Mouse (Mus musculus) small intestine, adult 2 months (tissue): ENCODE measurements around the gene Lyz1. TPM values are rescaled to one million over a fixed set of nuclear protein-coding genes. Genes with fewer than 3 reads are reported as not detected.

Experiments used
- H3K27ac ChIP-seq: fragments of 200-500 bp; 2 replicates; pipeline ENCODE4 v1.5.1; 2012; ENCODE audit warnings: low read depth, low read length, control low read depth, inconsistent platforms; ENCODE audit not compliant: insufficient read depth
- H3K27me3 ChIP-seq: fragments of 200-500 bp; 2 replicates; pipeline ENCODE4 v1.6.1; 2012; ENCODE audit warnings: mild to moderate bottlenecking, moderate library complexity, low read length, inconsistent platforms; ENCODE audit not compliant: control insufficient read depth, insufficient read depth
- H3K36me3 ChIP-seq: fragments of 200-500 bp; 2 replicates; pipeline ENCODE4 v1.6.1; 2012; ENCODE audit warnings: mild to moderate bottlenecking, low read length, control low read depth, inconsistent platforms; ENCODE audit not compliant: control insufficient read depth, insufficient read depth
- H3K4me1 ChIP-seq: fragments of 200-500 bp; 2 replicates; pipeline ENCODE4 v1.6.1; 2012; ENCODE audit warnings: low read length, inconsistent platforms, mixed read lengths; ENCODE audit not compliant: control insufficient read depth, insufficient read depth, insufficient read length
- H3K4me3 ChIP-seq: fragments of 200-500 bp; 2 replicates; pipeline ENCODE4 v1.5.1; 2012; ENCODE audit warnings: low read depth, mild to moderate bottlenecking, control low read depth, inconsistent platforms, low read length, moderate library complexity
- CTCF ChIP-seq: fragments of 200-500 bp; IDR thresholded peaks from 2 replicates; pipeline ENCODE4 v1.5.1; 2012; ENCODE audit warnings: low read depth, mild to moderate bottlenecking, control low read depth, inconsistent platforms, low read length, moderate library complexity, mixed read lengths; ENCODE audit not compliant: insufficient replicate concordance, insufficient read length; ENCODE audit errors: extremely low read depth
- POLR2A ChIP-seq: fragments of 200-500 bp; IDR thresholded peaks from 2 replicates; pipeline ENCODE4 v1.6.1; 2012; ENCODE audit warnings: low read depth, mild to moderate bottlenecking, control low read depth, inconsistent platforms, low read length, moderate library complexity
- WGBS: fragments of 180-500 bp; shearing (Covaris S2); methylation state at CpG from one replicate; pipeline ENCODE4 v1.1.7; 2018; 5-methylcytosine and 5-hydroxymethylcytosine counted together
- polyA plus RNA-seq: library from polyadenylated mRNA; depleted of rRNA; stranded (reverse); fragments of >200 nt; gene quantifications from 2 replicates; pipeline ENCODE4 v1.2.3, GENCODE M21; 2012

The Lyz1 gene
- polyA plus RNA-seq, 1 experiment = 3,211 TPM

GRCm38 (mm10) chr10:117323782-117324181, 31.1 kb upstream of the Lyz1 start:
- Histone ChIP-seq H3K27me3 (no peaks in the 10 kb centered on the region), H3K27ac (no peak overlapping the region), H3K4me3 (no peak overlapping the region), H3K36me3 (no peaks in the 10 kb centered on the region), H3K4me1 (peaks cover 4% of the 10 kb centered on the region; the same call in 1 of the 2 replicates)
- WGBS = 83% methylated on average over 7 of the region's 7 CpGs
- TF ChIP-seq CTCF (no peak), POLR2A (no peak)

DNA sequence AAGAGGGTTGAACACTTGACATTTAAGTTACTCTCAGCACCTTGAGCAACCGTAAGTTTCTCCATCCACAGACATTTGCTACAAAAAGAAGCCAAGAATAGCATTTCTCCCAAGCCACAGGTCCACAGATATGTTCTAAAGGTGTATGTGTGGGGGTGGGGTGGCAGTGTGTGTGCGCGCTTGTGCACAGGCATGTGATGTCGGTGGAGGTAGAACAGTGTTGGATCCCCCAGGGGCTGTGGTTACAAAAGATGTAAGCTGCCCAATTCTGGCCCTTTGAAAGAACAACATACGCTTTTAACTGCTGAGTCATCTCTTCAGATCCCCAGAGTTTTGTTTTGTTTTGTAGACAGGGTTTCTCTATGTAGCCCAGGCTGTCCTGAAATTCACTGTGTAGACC, 30.0 kb upstream of the Lyz1 start:
- Histone ChIP-seq H3K27me3 (no peaks in the 10 kb centered on the region), H3K36me3 (no peaks in the 10 kb centered on the region), H3K27ac (no peak overlapping the region), H3K4me1 (peaks cover 4% of the 10 kb centered on the region; the same call in 1 of the 2 replicates), H3K4me3 (no peak overlapping the region)
- WGBS = 95% methylated on average over 5 of the region's 5 CpGs
- TF ChIP-seq POLR2A = no peak
- TF ChIP-seq CTCF = no peak

DNA sequence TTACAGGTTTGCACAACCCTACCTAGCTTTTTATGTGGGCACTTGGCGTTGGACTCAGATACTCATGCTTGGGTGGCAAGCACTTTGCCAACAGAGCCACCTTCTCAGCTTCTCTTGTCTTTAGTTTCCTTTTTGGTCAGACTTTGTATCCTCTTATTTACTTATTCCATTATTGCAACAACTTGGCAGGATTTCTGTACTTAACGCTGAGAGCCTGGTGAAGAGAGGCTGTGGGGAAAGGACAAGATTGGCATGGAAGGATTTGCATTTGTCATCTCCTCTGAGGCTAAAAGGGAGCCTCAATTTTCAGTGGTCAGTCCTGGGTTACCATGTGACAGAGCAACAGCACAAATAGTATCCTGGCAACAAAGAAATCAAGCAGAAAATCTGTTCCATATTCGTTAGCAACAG, 27.9 kb upstream of the Lyz1 start:
- Histone ChIP-seq H3K36me3 (no peaks in the 10 kb centered on the region), H3K4me3 (no peak overlapping the region), H3K27ac (no peak overlapping the region), H3K4me1 (peaks cover 4% of the 10 kb centered on the region; the same call in 1 of the 2 replicates), H3K27me3 (no peaks in the 10 kb centered on the region)
- WGBS = 24% methylated on average over 3 of the region's 3 CpGs
- no peak for TF ChIP-seq POLR2A
- no peak for TF ChIP-seq CTCF

DNA sequence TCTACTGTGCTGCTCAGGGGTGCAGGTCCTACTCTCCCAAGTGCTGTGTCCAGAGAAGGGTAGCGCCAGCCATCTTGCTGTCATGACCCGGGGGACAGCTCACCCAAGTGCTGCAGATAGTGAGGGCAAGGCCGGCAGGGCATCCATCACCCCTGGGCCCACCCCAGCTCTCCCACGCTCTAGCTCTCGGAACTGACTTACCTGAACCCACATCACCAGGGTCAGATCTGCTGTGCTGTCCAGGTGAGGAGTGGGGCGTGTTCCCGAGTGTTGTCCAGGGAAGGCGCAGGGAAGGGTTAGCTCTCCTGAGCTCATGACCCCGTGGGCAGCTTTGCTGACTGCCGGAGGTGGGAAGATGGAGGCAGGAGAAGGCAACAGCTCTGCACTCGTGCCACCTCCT, 23.7 kb upstream of the Lyz1 start:
- Histone ChIP-seq H3K27me3 (no peaks in the 10 kb centered on the region), H3K27ac (no peak overlapping the region), H3K36me3 (no peaks in the 10 kb centered on the region), H3K4me1 (peaks cover 4% of the 10 kb centered on the region; the same call in 1 of the 2 replicates), H3K4me3 (no peak overlapping the region)
- 91% methylated on average over 11 of the region's 11 CpGs for WGBS
- TF ChIP-seq CTCF = no peak
- TF ChIP-seq POLR2A = no peak

DNA sequence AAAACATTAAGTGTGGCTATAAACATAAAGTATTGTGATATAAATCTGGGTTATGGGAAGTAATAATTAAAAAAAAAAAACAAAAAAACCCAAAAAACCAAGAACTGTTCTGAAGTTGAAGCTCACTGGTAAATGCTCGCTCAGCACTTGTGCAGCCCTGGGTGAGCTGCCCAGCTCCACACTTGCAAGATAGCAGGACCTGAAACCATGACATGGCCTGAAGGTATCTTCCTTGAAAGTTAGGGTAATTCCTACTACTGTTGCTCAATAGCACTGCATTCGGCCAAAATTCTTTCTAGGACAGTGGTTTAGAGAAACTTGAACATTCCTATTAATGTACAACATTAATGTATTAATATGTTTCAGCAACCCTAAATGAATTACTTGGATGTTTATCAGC, 20.5 kb upstream of the Lyz1 start:
- Histone ChIP-seq H3K36me3 (no peaks in the 10 kb centered on the region), H3K4me1 (no peaks in the 10 kb centered on the region), H3K4me3 (no peak overlapping the region), H3K27me3 (no peaks in the 10 kb centered on the region), H3K27ac (no peak overlapping the region)
- TF ChIP-seq CTCF (no peak), POLR2A (no peak)
- WGBS = 86% methylated on average over 2 of the region's 2 CpGs

GRCm38 (mm10) chr10:117312168-117312567, 19.5 kb upstream of the Lyz1 start:
- H3K27ac ChIP-seq = no peak overlapping the region
- H3K4me1 ChIP-seq = no peaks in the 10 kb centered on the region
- TF ChIP-seq CTCF (no peak), POLR2A (no peak)
- no peaks in the 10 kb centered on the region for H3K27me3 ChIP-seq
- no peak overlapping the region for H3K4me3 ChIP-seq
- WGBS = 86% methylated on average over 8 of the region's 8 CpGs
- no peaks in the 10 kb centered on the region for H3K36me3 ChIP-seq

GRCm38 (mm10) chr10:117304371-117304770, 11.7 kb upstream of the Lyz1 start:
- no peak overlapping the region for H3K27ac ChIP-seq

DNA sequence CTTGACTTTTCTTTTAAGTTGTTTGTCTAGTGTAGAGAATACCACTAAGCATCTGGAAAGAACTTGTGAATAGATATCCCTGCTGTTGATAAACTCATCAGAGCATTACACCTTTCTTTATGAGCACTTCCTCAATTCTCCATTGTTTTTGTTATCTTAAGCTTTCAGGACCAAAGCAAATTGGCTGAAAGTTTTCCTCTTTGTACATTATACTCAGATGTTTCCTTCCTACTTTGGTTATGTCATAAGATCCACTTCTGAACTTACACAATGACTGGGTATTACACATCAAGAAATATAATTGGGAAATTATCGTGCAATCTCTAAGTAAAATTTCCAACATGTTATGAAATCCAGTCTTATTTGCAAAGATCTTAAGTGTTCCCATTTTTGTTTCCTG, 9.0 kb upstream of the Lyz1 start:
- no peak for TF ChIP-seq POLR2A
- TF ChIP-seq CTCF = no peak
- WGBS = 66% methylated on average over 1 of the region's 1 CpGs

More at GRCm38 (mm10) chr10:117304371-117304770, 11.7 kb upstream of the Lyz1 start:
- 84% methylated on average over 5 of the region's 5 CpGs for WGBS
- Histone ChIP-seq H3K27me3 (no peaks in the 10 kb centered on the region), H3K36me3 (no peaks in the 10 kb centered on the region), H3K4me1 (no peaks in the 10 kb centered on the region), H3K4me3 (no peak overlapping the region)
- TF ChIP-seq POLR2A (no peak), CTCF (no peak)

More for the DNA sequence above, 9.0 kb upstream of the Lyz1 start:
- H3K27ac ChIP-seq = no peak overlapping the region
- no peaks in the 10 kb centered on the region for H3K4me1 ChIP-seq
- H3K27me3 ChIP-seq = no peaks in the 10 kb centered on the region
- no peaks in the 10 kb centered on the region for H3K36me3 ChIP-seq
- H3K4me3 ChIP-seq = no peak overlapping the region
